Mouse (Mus musculus) bone marrow, adult 2 months (tissue): ENCODE results near the gene Atg13.
A peak's percentile ranks its signal among the peaks of the same experiment; 100 is the strongest.

ENCODE experiments used
- CTCF ChIP-seq: fragments of 200-500 bp; IDR thresholded peaks from 2 replicates; pipeline ENCODE4 v1.5.1; 2011; ENCODE audit warnings: low read length, control low read depth; ENCODE audit not compliant: control insufficient read depth, insufficient read depth
- POLR2A ChIP-seq: fragments of 200-500 bp; IDR thresholded peaks from 2 replicates; pipeline ENCODE4 v1.6.1; 2011; ENCODE audit warnings: low read depth, mild to moderate bottlenecking, control low read depth, low read length, borderline replicate concordance; ENCODE audit not compliant: control insufficient read depth

DNA sequence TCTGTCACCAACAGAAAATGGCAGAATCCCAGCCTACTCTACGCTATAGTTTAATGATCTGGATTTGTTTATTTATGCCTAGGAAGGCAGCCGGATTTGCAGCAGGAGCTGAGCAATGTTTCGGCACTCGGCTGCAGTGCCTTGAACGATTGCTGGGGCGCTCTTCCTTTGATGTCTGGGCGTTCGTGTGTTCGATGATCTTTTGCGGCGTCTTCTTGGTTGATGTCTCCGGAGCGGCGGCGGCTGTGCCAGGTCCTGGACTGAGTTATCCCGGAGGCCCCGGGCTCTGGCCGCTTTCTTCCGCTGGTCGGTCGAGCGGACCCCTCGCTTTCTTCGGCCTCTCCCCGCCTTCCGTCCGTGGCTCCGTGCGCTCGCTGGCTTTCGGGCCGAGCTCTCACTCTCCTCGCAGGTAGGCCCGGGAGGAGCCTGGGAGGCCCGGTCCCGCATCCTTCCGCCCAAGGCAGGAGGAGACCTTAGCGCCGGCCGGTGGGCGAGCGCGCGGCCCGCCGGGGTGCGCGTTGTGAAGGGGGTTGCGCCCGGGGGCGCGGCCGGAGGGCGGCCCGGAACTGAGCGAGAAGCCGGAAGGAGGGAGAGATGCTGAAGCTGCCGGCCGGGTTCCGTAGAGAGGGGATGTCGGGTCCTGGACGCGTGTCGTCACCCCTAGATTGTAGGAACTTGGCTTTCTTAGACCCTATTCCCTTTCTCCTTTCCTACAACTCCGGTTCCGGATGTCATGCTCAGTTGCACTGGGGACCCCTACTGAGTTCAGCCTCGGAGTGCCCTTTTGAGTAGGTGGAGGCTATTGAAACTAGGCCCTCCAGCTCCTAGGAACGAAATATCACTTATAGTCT lies 19.8 kb upstream of the Atg13 start, which contains the start of gene Ambra1:
- peak; percentile 48; the same call in 1 of the 2 replicates for TF ChIP-seq POLR2A
- no peak for TF ChIP-seq CTCF
